Mouse (Mus musculus): ENCODE data around the gene Clpx.
"Not testable (repeated sequence)": the region's sequence is repeated elsewhere in the genome, so short reads cannot be mapped to it uniquely, and the experiment has no call there.

The Clpx gene

GRCm38 (mm10) chr9:65333958-65334357 lies 39.9 kb downstream of the Clpx start:
- in situ Hi-C loops (cut with MboI; ENCODE audit: low pct_unique_long_range_greater_than_20kb in 1 of 2, low sequenced_read_pairs in 2 of 2, unreplicated experiment in 1 of 2), result no loop called here

DNA sequence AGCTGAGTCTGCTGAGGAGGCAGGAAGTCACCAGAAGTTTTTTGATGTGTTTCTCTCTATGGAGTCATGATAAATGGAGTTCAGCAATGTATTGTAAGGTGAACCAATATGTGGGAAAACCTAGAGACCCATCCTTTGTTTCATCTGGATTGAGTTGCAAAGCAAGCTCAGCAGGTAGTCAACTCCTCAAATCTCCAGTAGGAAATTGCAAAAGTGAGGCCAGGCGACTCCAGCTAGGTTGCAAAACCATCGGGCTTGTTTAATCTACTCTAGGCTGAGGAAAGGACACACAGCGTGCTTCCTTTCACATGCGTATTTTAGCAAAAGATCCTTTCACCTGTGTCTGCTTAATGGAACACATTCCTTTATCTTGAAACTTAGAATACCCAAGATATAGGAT lies 45.1 kb downstream of the Clpx start:
- in situ Hi-C loops (cut with MboI; ENCODE audit: low pct_unique_long_range_greater_than_20kb in 1 of 2, low sequenced_read_pairs in 2 of 2, unreplicated experiment in 1 of 2), result no loop called here

DNA sequence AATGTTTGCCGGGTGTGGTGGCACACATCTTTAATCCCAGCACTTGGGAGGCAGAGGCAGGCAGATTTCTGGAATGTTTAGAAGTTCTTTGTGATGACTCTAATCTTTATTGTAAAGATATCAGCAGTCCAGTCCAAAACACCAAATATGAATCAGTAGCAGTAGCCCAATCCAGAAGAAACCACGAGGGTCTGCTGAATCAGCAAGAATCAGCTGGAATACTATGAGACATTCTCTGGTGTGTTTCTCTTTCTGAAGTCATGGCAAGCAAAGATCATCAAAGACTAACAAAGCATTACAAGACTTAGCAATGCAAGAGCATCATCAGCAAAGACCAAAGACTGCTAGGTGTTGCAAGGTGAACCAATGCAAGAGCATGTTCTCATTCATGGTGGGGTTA lies 46.4 kb downstream of the Clpx start:
- in situ Hi-C loops (cut with MboI; ENCODE audit: low pct_unique_long_range_greater_than_20kb in 1 of 2, low sequenced_read_pairs in 2 of 2, unreplicated experiment in 1 of 2), result no loop called here

GRCm38 (mm10) chr9:65345439-65345838 lies 51.4 kb downstream of the Clpx start:
- in situ Hi-C loops (cut with MboI; ENCODE audit: low pct_unique_long_range_greater_than_20kb in 1 of 2, low sequenced_read_pairs in 2 of 2, unreplicated experiment in 1 of 2), result not testable (repeated sequence)

DNA sequence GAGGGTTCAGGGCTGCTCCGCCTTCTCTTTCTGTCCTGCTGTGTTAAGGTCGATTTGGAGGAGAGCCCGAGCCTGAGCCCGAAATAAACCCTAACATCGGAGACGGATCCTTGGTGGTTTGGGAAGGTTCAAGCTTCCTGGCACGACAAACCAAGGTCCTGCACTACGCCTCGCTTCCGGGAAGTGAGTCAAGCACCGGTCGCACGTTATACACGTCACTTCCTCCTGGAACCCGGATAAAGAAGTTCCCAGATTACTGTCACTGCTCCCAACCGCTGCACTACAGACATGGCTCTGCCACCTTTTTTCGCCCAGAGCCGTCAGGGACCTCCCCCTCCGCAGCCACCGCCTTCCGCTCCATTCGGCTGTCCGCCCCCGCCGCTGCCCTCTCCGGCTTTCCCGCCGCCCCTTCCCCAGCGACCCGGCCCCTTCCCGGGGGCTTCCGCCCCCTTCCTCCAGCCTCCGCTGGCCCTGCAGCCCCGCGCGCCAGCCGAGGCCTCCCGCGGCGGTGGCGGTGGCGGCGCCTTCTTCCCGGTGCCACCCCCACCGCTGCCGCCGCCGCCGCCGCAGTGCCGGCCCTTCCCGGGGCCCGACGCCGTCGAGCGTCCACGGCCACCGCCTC lies 51.9 kb downstream of the Clpx start, which contains the start of gene Pdcd7:
TSS of gene Pdcd7 (plus strand) at position 251 of the 622 bp plus-strand sequence.
- in situ Hi-C loops (cut with MboI; ENCODE audit: low pct_unique_long_range_greater_than_20kb in 1 of 2, low sequenced_read_pairs in 2 of 2, unreplicated experiment in 1 of 2), result no loop called here

DNA sequence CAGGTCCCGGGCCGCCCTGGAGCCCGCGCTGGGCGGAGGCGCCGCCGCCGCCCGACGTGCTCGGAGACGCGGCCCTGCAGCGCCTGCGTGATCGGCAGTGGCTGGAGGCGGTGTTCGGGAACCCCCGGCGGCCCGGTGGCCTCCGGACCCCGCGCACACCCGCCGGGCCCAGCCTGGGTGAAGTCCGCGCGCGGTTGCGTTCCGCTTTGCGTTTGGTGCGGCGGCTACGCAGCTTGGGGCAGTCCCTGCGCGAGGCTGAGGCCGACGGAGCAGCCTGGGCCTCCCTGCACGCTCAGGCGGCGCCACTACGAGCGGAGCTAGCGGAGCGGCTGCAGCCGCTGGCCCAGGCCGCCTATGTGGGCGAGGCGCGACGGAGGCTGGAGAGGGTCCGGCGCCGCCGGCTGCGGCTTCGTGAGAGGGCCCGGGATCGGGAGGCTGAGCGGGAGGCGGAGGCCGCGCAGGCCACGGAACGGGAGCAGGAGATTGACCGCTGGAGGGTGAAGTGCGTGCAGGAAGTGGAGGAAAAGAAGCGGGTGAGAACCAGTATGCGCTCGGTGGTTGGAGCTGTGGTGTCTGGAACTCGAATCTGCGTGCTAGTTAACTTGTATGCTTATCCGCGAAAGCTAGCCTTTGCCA lies 52.5 kb downstream of the Clpx start:
- in situ Hi-C loops (cut with MboI; ENCODE audit: low pct_unique_long_range_greater_than_20kb in 1 of 2, low sequenced_read_pairs in 2 of 2, unreplicated experiment in 1 of 2), result no loop called here

DNA sequence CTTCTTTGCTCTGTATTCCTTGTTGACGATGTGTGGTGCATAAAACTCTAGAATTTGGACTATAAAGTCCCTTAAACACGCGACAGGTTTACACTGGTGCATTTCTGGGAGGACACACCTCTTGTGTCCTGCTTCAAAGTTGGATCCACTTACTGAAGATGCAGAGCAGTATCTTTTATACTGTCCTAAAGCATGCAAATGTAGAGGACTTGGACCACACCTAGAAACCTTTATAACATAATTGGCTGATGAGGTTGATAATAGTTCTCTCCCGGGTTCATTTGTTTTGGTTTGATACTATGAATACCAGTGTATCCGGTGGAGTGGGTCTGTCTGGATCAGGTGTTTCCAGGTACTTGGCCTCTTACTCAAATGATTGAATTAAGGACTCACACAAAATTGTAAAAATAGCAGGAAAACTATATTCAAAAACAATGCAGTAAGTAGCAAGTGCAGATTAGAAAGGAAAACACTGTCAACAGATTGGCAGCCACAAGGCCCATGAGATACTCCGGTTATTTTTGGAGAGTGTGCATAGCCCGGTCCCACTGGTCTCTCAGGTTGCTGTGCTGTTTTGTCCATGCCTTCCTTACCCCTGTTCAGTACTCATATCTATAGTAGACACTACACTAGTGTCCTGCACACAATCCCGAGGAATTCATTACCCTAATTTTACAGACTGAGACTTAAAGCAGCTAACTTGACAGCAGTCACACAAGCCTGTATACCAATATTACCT lies 53.2 kb downstream of the Clpx start:
- in situ Hi-C loops (cut with MboI; ENCODE audit: low pct_unique_long_range_greater_than_20kb in 1 of 2, low sequenced_read_pairs in 2 of 2, unreplicated experiment in 1 of 2), result no loop called here

DNA sequence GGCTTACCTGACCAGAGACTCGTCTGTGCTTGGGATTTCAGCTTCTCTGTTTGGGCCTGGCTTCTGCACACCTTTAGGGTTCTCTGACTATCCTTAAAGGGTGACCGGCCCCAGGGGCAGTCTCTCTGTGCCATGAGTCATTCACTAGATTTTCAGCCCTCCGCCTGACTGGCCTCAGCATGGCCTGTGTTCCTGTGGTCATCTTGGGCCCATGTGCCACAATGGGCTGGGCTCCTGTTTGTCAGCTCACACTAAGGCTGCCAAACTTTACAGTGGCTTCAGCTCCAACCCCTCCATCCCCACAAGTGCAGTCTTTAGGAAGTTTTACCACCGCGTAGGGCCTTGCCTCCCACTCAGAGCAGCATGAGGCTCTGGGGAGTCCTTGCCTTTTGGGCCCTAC lies 59.2 kb downstream of the Clpx start:
- in situ Hi-C loops (cut with MboI; ENCODE audit: low pct_unique_long_range_greater_than_20kb in 1 of 2, low sequenced_read_pairs in 2 of 2, unreplicated experiment in 1 of 2), result no loop called here

DNA sequence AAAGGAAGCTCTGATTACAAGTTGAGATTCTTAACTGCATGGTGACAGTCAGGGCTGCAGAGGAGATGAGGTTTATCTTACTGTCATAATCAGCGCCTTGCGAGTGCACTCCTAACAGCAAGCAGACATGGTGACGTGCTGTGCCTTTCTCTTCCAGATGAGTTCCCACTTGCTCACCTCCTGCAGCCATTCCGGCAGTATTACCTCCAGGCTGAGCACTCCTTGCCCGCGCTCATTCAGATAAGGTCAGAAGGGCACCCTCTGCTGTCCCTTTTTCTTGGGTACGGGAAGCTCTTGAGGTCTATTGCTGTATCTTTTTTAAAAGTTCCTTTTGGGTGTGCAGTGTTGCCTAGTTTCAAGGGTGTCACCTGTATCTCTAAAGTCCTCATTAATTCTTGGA lies 62.5 kb downstream of the Clpx start:
- in situ Hi-C loops (cut with MboI; ENCODE audit: low pct_unique_long_range_greater_than_20kb in 1 of 2, low sequenced_read_pairs in 2 of 2, unreplicated experiment in 1 of 2), result no loop called here

GRCm38 (mm10) chr9:65356971-65357370 lies 62.9 kb downstream of the Clpx start:
- in situ Hi-C loops (cut with MboI; ENCODE audit: low pct_unique_long_range_greater_than_20kb in 1 of 2, low sequenced_read_pairs in 2 of 2, unreplicated experiment in 1 of 2), result no loop called here

- in situ Hi-C loops (cut with MboI; ENCODE audit: low pct_unique_long_range_greater_than_20kb in 1 of 2, low sequenced_read_pairs in 2 of 2, unreplicated experiment in 1 of 2), result no loop called here
These were observed 65.0 kb downstream of the Clpx start for GRCm38 (mm10) chr9:65358956-65359480.

GRCm38 (mm10) chr9:65360641-65361448 lies 66.8 kb downstream of the Clpx start, which contains the start of gene Ubap1l:
TSS of gene Ubap1l (plus strand) at chr9:65361041.
- in situ Hi-C loops (cut with MboI; ENCODE audit: low pct_unique_long_range_greater_than_20kb in 1 of 2, low sequenced_read_pairs in 2 of 2, unreplicated experiment in 1 of 2), result no loop called here

GRCm38 (mm10) chr9:65363684-65364083 lies 69.6 kb downstream of the Clpx start:
- in situ Hi-C loops (cut with MboI; ENCODE audit: low pct_unique_long_range_greater_than_20kb in 1 of 2, low sequenced_read_pairs in 2 of 2, unreplicated experiment in 1 of 2), result no loop called here

DNA sequence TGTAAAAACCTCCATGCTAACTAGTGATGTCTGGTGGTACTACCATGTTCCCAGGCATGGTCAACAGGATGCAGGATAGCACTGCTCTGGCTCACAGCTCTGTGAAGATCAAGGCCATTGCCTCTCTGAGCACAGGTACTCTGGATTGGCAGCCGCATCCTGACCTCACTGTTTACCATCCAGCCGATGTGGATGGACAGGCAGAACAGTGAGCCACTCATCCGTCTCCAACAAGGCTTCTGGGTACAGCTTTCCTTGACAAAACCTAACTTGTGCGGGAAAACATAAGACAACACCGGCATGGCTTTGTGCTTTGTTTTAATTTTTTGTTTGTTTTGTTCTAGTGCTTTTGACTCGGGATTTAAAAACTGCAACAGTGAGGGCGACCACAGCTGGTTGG lies 71.7 kb downstream of the Clpx start:
- in situ Hi-C loops (cut with MboI; ENCODE audit: low pct_unique_long_range_greater_than_20kb in 1 of 2, low sequenced_read_pairs in 2 of 2, unreplicated experiment in 1 of 2), result no loop called here

GRCm38 (mm10) chr9:65371756-65372155 lies 77.7 kb downstream of the Clpx start:
- in situ Hi-C loops (cut with MboI; ENCODE audit: low pct_unique_long_range_greater_than_20kb in 1 of 2, low sequenced_read_pairs in 2 of 2, unreplicated experiment in 1 of 2), result no loop called here

DNA sequence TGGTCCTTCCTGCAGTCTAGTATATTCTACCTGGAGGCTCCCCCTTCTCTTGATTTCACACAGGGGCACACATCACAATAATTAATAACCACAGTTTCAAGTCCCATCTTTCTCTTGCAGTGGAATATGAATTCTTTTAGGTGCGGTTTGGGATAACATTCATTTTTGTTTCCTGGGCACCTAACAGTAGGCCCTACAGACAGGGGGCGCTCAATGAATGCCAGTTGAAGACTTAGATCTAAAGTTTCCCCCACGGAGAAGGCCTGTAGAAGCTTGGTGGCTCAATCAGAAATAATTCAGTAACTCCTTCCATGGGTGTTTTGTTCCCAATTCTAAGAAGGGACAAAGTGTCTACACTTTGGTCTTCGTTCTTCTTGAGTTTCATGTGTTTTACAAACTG lies 78.4 kb downstream of the Clpx start:
- in situ Hi-C loops (cut with MboI; ENCODE audit: low pct_unique_long_range_greater_than_20kb in 1 of 2, low sequenced_read_pairs in 2 of 2, unreplicated experiment in 1 of 2), result no loop called here

GRCm38 (mm10) chr9:65374468-65375162 lies 80.6 kb downstream of the Clpx start:
- in situ Hi-C loops (cut with MboI; ENCODE audit: low pct_unique_long_range_greater_than_20kb in 1 of 2, low sequenced_read_pairs in 2 of 2, unreplicated experiment in 1 of 2), result no loop called here

All from mouse embryonic stem cell (cell line).